Mouse (Mus musculus) telencephalon, adult 2 months (tissue): Measurements from ENCODE around the gene Tmem147.
A peak's percentile ranks its signal among the peaks of the same experiment; 100 is the strongest.
"Not testable (repeated sequence)": the region's sequence is repeated elsewhere in the genome, so short reads cannot be mapped to it uniquely, and the experiment has no call there.

Source experiments
- DNase-seq: peaks from one replicate; pipeline ENCODE4 v3.0.0-alpha.2; 2011; ENCODE audit warnings: low read depth, low spot score

The Tmem147 gene

DNA sequence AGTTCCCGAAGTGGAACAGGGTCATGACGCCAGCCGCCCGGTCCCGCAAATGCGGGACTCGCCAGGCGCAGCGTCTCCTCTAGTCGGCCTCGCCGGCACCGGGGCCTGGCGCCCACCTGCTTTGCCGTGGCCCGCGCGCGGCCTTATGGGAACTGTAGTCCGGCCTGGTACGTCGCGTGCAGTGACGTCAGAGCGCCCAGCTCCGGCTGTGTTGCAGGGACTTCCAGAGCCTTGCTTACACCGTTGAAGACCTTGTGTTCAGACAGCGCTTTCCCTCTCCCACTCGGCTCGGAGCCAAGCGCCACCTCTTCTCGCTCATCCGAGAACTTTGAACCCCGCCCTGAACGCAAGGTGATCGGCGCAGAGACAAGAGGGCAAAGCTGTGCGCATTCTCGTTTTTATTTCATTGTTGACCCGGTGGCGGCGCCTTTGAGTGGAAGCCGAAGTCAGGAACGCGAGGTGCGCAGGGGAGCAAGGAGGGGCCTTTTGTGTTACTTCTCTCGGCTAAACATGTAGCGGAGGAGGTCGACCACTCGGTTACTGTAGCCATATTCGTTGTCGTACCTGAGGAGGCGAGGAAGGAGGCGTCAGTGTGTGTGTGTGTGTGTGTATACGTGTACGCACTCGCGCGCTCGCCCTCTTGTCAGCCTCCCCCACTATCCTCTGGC is at the start of gene Tmem147:
Tmem147 (minus strand) TSS at position 145 of the 668 bp plus-strand sequence.
- peak; percentile 92 for DNase-seq

DNA sequence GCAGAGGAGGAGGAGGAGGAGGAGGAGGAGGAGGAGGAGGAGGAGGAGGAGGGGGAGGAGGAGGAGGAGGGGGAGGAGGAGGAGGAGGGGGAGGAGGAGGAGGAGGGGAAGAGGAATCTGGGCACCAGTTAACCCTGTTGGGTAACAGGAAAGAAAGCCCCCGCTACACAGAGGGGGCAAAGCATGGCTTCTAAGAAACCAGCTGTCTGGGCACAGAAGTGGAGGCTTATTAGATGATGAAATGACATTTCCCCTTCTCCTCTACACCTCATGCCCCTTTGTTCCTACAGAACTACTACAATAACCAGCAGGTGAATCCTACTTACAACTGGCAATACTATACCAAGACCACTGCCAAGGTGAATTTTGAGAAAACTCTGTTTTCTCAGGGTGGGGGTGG is 48.6 kb upstream of the Tmem147 start:
- no peak for DNase-seq

DNA sequence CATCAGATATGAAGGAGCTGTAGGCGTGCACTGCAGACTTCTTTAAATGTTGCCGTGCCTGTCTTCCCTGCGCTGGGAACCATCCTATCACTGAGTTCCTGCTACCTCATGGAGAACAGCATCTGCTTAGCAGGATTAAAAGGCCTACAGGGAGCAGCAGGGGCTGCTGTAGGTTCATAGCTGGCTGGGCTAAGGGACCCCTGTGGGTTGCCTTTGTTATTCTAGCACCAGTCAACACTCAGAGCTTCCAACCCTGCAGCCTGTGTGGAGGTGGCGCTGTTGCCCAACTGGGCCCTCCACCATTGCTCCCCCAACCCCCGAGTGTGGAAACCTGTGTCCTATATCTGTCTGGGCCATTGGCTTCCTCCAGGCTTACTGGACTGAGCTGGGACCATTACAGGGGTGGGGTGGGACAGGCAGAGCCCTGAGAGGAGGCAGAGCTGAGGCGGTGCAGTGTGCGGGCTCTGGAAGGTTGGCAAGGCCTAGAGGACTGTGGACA is 47.8 kb upstream of the Tmem147 start:
- DNase-seq: no peak

DNA sequence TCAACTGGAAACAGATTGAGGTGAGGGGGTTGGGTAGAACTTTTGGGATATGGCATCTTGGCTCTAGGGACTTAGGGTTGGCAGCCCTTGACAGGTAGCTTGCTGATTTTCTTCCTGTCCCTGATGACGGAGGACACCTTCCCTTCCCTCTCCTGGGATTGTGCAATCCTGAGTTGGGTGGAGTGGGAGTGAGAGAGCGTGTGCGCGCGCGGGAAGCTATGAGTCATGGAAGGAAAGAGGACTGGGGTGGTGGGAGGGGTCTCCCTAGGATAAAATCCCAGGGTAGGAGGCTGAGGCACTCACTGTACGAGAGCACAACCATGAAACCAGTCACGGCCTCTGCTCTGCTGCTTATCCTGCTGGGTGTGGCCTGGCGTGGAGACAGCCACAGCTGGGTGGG is 46.8 kb upstream of the Tmem147 start:
- DNase-seq: no peak

DNA sequence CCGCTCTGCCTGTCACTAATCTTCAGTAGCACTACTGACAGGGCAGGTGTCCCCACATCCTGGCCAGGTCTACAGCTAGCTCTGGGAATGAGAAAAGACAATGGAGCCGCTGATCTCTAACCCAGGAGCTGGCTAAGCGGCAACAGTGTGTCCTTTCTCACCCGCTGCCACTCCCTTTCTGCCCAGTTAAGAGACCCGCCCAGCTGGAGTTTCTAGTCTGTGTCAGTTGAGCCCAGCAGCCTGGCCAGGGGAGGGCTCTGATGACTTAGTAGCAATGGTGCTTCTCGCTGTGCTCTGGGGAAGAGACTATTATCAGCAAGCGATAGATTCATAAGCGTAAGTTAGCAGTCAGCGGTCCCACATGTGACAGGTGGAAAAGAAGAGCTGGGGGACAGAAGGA is 39.9 kb upstream of the Tmem147 start:
- DNase-seq: no peak

DNA sequence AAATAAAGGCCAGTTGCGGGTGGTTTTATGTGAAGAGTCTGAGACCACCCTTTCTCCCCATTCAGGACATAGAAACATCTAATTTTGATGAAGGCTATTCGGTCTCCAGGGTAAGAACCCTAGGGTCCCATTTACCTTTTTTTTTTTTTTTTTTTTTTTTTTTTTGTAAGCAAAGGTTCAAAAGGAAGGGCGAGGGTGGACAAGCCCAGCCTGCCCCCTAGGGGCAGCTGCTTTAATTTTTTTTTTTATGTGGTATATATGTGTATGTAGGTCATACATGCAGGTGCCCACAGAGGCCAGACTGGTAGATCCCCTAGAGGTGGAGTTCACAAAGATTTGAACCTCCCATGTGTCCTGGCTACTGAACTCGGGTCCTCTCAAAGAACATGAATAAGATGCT is 37.1 kb upstream of the Tmem147 start:
- no peak for DNase-seq

DNA sequence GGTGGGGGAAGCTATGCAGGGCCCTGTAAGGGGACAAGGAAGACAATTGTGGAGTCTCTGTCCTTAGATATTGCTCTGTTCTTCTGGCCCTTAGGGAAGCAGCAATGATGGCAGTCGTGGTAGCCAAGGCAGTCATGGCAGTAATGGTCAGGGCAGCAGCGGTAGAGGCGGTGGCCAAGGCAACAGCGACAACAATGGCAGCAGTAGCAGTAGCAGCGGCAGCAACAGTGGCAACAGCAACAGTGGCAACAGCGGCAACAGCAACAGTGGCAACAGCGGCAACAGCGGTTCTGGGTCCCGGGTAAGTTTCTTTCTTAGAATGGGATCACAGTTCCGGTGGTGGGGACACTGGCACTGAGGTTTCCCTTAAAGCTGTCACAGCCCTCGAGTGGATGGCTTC is 35.8 kb upstream of the Tmem147 start:
- no peak for DNase-seq

DNA sequence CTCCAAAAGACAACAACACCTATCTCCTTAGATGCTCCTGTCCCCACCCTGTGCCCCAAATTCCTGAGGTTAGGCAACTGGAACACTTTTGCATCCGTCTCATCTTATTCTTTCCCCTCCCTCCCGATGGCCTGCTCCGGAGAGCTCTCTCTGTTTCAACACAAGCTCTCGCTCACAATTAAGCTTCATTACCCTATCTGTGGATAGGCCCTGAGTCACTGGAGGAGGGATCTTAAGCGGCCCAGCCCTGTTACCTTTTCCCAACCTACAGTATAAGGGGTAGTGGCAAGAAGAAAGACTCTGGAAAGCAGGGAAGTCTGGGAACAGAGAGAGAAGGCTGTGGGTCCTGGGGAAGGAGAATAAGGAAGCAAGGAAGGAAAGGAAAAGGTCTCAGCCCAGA is 34.1 kb upstream of the Tmem147 start, which contains the start of gene Dmkn:
Dmkn (plus strand) TSS at position 301 of the 400 bp plus-strand sequence.
- no peak for DNase-seq

DNA sequence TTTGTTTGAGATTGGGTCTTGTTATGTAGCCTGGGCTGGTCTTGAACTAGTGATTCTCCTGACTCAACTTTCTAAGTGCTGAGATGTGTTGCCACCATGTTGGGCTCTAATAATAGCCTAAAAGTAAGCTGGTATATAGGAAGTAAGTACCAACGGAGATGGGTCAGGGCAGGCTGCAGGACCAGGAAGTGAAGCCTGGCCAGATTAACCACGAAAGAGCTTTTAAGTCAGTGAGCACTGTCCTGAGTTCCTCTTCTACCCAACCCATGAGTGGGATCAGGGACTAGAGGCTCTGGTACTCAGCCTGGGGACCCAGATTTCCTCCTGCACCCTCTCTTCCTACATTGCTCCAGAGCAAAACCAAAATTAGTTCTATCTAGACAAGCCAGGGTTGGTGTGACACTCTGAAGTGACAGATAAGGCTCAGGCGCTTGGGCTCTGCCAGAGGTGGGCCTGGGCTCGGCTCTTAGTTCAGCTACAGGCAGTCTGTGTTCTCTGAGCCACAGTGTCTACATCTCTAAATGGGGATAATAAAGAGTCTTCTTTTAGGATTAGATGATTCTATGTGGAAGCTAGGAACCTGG is 32.5 kb upstream of the Tmem147 start:
- no peak for DNase-seq

DNA sequence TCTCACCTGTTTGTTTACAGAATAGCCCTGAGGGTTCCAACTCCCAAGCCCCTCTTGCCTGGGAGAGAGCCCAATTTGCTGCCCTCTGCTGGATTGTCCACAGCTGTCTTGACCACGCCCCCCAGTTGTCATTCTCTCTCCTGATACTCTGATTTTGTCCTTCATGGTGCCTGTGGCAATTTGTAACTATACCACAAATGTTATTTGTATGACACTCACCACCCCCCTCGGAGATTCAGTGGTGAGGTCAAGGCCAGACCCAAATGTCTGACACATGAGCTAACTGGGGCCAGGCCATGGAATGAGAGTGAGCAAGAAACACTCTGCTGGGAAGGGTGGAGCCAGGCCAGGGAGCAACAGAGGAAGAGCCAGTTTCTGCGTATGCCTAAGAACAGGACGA is 29.5 kb upstream of the Tmem147 start:
- DNase-seq: no peak

DNA sequence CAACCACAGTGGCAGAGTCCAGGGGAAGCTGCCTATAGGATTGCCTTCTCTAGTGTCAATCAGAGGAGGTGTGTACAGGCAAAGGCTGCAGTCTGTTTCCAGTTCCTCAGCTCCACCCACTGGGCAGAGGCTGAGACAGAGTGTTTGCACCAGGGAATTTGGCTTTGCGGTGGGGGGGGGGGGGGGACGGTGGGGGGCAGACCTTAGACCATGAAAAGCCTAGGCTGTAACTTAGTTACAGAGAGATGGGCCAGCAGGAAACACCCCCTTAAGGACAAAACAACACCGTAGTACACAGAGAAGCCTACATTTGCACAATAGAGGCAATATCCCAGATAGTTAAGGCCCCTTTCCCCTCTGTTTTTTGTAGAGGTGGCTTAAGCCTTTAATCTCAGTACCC is 27.7 kb upstream of the Tmem147 start:
- no peak for DNase-seq

DNA sequence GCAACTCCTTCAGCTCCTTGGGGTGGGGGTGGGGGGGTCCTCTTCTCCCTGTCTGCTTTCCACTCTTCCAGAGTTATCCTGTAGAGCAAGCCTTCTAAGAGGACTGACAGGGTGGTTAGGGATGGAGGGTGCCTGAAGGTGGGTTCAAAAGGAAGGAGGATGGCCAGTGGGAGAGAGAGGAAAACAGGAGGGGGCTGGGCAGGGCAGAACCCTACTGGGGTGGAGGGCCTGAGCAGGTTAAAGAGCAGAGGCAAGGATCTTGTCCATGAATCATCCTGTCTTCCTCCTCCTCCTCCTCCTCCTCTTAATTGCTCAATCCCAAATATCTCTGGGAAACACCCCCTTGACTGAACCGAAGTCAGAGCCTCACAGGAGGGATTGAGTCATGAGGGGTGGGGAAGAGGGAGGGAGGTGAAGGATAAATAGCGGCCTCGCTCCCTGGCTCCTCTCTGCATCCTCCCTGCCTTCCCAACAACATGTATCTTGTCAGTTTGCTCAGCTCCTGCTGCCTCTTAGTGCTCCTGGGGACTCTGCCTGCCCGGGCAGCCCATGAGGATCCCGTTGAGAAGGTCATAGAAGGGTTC is 21.8 kb upstream of the Tmem147 start, which contains the start of gene Sbsn:
Sbsn (plus strand) TSS at position 386 of the 584 bp plus-strand sequence.
- DNase-seq: no peak

DNA sequence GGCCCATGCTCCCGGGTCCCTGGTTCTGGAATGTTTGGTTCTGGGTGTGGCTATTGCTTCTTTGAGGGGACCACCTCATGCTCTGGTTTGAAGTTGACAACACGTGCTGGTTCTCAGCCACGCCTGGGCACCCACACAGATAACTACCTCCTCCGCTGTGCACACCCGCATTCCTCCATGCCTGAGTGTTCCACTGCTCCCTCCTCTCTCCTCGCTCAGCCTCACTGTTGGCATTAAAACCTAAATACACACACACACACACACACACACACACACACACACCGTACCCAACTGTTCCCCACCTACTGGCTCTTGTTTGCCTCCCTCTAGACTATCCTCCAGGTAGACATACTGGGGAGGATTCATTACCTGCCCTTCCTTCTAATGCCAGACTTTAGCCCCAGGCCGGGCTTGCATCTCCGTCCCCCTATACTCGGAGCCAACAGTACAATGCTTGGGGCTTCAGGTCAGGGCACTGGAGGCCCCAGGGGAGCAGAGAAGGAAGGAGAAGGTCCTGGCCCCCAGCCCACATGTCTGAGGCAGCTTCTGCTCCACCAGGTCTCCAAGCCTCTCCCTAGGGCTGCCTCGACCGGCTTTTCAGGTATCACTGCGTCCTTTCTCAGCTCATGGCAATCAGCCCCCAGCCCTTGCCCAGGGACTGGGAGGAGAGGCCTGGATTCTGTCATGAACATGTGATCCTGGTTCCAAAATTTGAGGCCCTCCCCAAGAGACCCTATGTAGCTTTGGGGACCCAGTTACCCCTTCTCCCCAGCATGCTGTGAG is 20.7 kb upstream of the Tmem147 start:
- DNase-seq: no peak

DNA sequence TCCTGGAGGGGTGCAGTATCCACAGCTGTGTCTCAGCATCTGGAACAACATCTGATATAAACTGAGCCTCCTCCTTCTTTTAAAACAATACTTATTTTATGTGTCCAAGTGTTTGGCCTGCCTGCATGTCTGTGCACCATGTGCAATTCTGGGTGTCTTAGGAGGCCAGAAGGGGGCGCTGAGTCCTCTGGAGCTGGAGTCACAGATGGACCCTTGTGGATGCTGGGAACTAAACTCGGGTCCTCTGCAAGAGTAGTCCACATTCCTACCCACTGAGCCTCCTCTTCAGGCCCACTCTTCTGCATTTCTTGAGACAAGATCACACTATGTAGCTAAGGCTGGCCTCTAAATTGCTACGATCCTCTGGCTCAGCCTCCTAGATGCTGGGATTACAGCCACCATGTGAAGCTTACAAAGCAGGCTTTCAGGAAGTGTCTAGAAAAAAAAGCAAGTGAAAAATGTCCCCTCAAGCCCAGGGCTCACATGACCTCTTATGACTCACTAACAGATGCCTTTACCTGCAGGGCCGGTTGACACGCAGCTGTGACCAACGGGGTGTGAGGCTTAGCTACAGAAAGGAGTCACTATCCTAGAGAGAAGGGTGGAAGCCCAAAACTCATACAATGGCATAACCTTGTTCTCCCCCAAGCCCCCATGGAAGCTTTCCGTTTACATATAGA is 18.3 kb upstream of the Tmem147 start:
- DNase-seq: no peak

DNA sequence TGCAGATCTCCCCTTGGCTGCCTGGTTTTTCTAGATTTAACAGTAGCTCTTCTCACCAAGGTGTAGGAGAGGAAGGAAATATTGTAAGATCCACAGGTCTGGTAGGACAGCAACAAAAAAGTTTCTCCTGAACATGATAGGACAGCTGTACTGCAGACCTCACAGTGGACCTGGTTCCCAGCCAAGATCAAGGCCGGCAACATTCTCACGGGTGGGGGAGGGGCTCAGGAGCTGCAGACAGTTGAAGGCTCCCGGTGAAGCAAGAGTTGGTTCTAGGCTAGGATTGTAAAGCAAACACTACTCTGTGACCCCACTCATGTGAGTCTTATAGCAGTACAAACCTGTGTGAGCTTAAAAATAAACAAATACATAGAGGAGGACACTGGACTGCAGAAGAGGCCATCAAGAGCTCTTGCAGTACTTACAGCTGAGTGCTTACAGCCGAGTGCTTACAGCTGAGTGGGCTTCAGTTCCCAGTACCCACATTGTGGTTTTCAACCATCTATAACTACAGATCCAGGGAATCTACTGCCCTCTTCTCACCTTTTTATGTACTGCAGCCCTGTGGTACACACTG is 14.8 kb upstream of the Tmem147 start:
- no peak for DNase-seq

DNA sequence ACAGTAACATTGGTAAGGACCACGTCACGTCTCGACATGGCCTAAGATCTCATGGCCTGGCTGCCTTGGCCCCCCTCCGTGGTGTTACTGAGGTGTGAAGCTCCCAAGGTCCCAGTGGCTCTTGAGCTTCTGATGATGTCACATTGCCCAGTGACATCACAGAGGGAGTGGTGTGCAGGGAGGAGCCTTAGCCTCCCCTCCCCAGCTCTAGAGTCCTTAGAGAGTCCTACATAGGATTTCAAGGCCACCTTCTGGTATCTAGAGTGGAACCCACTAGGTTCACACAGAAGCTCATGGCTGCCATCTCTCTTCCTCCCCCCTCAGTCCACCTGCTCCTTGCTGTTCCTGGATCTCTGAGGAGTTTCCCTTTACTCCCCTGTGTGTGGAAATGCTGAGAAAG is 14.3 kb upstream of the Tmem147 start, which contains the start of gene Gapdhs:
Gapdhs (minus strand) TSS at position 65 of the 400 bp plus-strand sequence.
- DNase-seq: not testable (repeated sequence)

DNA sequence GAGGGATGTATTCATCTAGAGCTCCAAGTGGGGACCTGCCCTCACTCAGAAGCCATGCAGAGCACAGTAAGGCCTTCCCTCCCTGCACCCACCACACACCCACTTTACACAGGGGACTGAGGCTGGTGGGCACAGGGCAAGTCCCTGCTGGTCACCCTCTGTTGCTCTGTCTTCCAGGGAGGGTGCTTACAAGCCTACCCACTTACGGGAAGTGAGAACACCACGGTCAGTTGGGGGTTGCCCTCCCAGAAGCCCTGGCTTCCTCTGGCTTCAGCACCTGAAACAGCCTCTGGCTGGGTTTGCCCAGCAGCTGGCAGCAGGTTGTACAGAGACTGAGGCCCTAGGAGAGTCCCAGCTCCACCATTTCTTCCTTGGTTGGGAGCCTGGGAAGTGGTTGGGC is 13.2 kb upstream of the Tmem147 start:
- DNase-seq: not testable (repeated sequence)

DNA sequence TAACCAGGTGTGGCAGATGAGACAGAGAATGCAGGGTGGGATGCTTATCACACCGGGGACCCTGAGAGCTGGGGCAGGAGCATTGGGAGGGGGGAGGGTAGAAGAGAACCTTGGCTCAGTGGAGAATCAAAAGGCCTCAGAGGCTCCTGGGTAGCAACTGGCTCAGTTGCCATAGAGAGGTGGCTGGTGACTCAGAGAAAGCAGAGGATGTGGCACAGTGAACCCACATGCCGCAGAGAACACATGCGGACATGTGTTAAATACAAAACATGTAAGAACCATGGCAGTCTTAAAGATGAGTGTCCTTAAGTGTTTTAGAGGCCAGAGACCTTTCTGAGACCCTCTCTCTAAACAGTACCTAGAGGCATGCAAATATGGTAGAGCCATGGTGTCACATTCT is 6.9 kb upstream of the Tmem147 start:
- no peak for DNase-seq

DNA sequence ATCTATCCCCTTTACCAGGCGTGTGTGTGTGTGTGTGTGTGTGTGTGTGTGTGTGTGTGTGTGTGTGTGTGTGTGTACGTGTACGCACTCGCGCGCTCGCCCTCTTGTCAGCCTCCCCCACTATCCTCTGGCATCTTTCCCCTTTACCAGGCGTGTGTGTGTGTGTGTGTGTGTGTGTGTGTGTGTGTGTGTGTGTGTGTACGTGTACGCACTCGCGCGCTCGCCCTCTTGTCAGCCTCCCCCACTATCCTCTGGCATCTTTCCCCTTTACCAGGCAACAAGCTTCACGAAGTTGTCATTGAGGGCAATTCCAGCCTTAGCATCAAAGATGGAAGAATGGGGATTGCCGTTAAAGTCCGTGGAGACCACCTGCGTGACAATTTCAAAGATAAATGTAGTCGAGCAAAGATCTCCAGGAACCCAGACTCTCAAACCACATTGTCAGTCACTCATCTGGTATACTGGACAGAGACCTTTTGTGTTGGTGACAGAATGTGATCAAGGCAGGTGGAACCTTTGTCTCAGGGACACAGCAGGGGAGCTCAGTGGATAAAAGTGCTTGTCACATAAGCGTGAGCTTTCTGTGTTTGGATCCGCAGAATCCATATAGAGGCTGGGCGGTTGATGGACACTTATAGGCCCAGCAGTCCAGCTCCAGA is 853 bp upstream of the Tmem147 start:
- DNase-seq: not testable (repeated sequence)

DNA sequence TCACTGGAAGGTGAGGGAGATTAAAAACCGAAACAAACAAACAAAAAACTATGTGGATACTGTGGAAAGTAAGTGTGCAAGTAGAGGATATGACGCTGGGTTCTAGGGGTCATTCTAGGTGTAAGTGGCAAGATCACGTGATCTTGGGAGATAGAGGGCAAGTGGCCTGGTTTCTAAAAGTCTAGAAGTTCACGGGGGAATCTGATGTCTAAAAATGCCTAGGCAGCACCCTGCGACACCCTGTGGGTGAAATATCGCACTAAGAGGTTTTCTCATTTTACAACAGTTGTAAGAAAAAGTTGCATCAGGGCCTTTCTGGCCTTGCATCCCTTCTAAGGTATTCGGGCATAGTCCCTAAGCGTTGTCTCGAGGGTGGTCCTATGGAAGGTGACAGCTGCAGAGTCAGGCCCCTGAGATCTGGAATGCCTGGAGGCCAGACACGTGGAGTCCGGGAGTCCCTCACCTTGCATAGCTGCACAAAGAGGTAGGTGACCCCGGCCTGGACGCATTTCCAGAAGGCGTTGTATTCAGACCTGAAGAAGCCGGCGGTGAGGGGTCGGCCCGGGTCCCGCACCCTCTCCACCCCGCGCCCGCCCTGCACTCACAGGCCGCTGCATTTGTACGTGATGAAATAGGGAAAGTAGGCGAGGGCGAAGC is 473 bp downstream of the Tmem147 start:
- no peak for DNase-seq
